Mouse (Mus musculus) CH12.LX (cell line): ENCODE data around the gene Acbd4. TPM values are rescaled to one million over a fixed set of nuclear protein-coding genes. Genes with fewer than 3 reads are reported as not detected.

Experiments
- DNase-seq: peaks from one replicate; pipeline ENCODE4 v3.0.0-alpha.2; 2013; ENCODE audit errors: extremely low read depth
- H3K27ac ChIP-seq: 2 replicates; pipeline ENCODE4 v1.5.1; 2012; ENCODE audit warnings: low read depth, mild to moderate bottlenecking, control low read depth, moderate library complexity; ENCODE audit not compliant: insufficient read depth
- H3K27me3 ChIP-seq: replicated peaks from 2 replicates; pipeline ENCODE3; 2012; ENCODE audit warnings: inconsistent platforms
- H3K36me3 ChIP-seq, 2 experiments: replicated peaks in 1 of 2; 2 replicates each; pipeline versions ENCODE3 to v1.6.1; 2012; ENCODE audit warnings: inconsistent platforms in 1 of 2, low read length in 1 of 2, mild to moderate bottlenecking in 1 of 2, mixed read lengths in 1 of 2, moderate library complexity in 1 of 2; ENCODE audit not compliant: control insufficient read depth in 1 of 2, insufficient read depth in 1 of 2
- H3K4me1 ChIP-seq, 2 experiments: 2 replicates each; pipeline ENCODE4 v1.6.1; 2012; ENCODE audit warnings: inconsistent platforms in 1 of 2, moderate library complexity in 1 of 2; ENCODE audit not compliant: insufficient read depth in 2 of 2, control insufficient read depth in 1 of 2
- H3K4me2 ChIP-seq: 2 replicates; pipeline ENCODE4 v1.6.1; 2012; ENCODE audit warnings: low read depth, mild to moderate bottlenecking, control low read depth; ENCODE audit not compliant: poor library complexity, insufficient read depth, severe bottlenecking
- H3K4me3 ChIP-seq, 3 experiments: fragments of 150-350 bp in 1 of 3; sonication (generic) in 1 of 3; replicated peaks in 1 of 3; 2 replicates each; pipeline versions ENCODE3 to v1.5.1; 2011 to 2012; ENCODE audit warnings: low read depth in 2 of 3, low read length in 2 of 3, mild to moderate bottlenecking in 2 of 3, moderate library complexity in 2 of 3, control low read depth in 1 of 3, improper control_type of control experiment in 1 of 3, inconsistent platforms in 1 of 3, mixed read lengths in 1 of 3; ENCODE audit not compliant: poor library complexity in 1 of 3
- H3K79me2 ChIP-seq: replicated peaks from 2 replicates; pipeline ENCODE4 v1.6.1; 2012; ENCODE audit warnings: mild to moderate bottlenecking, moderate library complexity; ENCODE audit not compliant: control insufficient read depth, poor library complexity, insufficient read depth, severe bottlenecking; ENCODE audit errors: extremely low read depth
- H3K9ac ChIP-seq: 2 replicates; pipeline ENCODE4 v1.6.1; 2012; ENCODE audit warnings: low read depth, mild to moderate bottlenecking, control low read depth, moderate library complexity; ENCODE audit not compliant: insufficient read depth
- H3K9me3 ChIP-seq: replicated peaks from 2 replicates; pipeline ENCODE3; 2012; ENCODE audit warnings: low read length, inconsistent platforms, mixed read lengths
- BHLHE40 ChIP-seq: IDR thresholded peaks from 2 replicates; pipeline ENCODE4 v1.6.1; 2011; ENCODE audit warnings: mild to moderate bottlenecking, low read depth, low read length, improper control_type of control experiment
- CHD2 ChIP-seq: IDR thresholded peaks from 2 replicates; pipeline ENCODE4 v1.6.1; 2011; ENCODE audit warnings: low read length, improper control_type of control experiment
- ETS1 ChIP-seq: conservative IDR thresholded peaks from 2 replicates; pipeline ENCODE4 v1.6.1; 2012; ENCODE audit warnings: low read depth, mild to moderate bottlenecking, inconsistent platforms, low read length, improper control_type of control experiment, moderate library complexity
- HCFC1 ChIP-seq: IDR thresholded peaks from 2 replicates; pipeline ENCODE4 v1.6.1; 2012; ENCODE audit warnings: low read depth, mild to moderate bottlenecking, inconsistent platforms, low read length, improper control_type of control experiment
- IRF4 ChIP-seq: IDR thresholded peaks from 2 replicates; pipeline ENCODE4 v1.6.1; 2014; ENCODE audit warnings: low read depth, mild to moderate bottlenecking, inconsistent platforms, low read length, improper control_type of control experiment
- JUN ChIP-seq: IDR thresholded peaks from 2 replicates; pipeline ENCODE4 v1.6.1; 2011; ENCODE audit warnings: low read depth, mild to moderate bottlenecking, low read length, improper control_type of control experiment, moderate library complexity; ENCODE audit not compliant: insufficient read depth
- MAFK ChIP-seq: IDR thresholded peaks from 2 replicates; pipeline ENCODE4 v1.6.1; 2011; ENCODE audit warnings: low read length, improper control_type of control experiment; ENCODE audit not compliant: insufficient replicate concordance
- MEF2A ChIP-seq: IDR thresholded peaks from 2 replicates; pipeline ENCODE4 v1.6.1; 2014; ENCODE audit warnings: low read depth, mild to moderate bottlenecking, inconsistent platforms, low read length, improper control_type of control experiment, borderline replicate concordance
- MYC ChIP-seq: IDR thresholded peaks from 2 replicates; pipeline ENCODE4 v1.6.1; 2011; ENCODE audit warnings: low read depth, mild to moderate bottlenecking, improper control_type of control experiment, low read length
- PAX5 ChIP-seq: IDR thresholded peaks from 2 replicates; pipeline ENCODE4 v1.6.1; 2012; ENCODE audit warnings: low read length, inconsistent platforms, mixed read lengths
- POLR2A ChIP-seq: IDR thresholded peaks from 2 replicates; pipeline ENCODE4 v1.6.1; 2011; ENCODE audit warnings: low read depth, mild to moderate bottlenecking, improper control_type of control experiment, low read length
- POLR2AphosphoS2 ChIP-seq: IDR thresholded peaks from 2 replicates; pipeline ENCODE4 v1.6.1; 2011; ENCODE audit warnings: low read depth, low read length, improper control_type of control experiment
- RAD21 ChIP-seq: IDR thresholded peaks from 2 replicates; pipeline ENCODE4 v1.6.1; 2011; ENCODE audit warnings: low read depth, mild to moderate bottlenecking, low read length, improper control_type of control experiment, moderate library complexity
- RCOR1 ChIP-seq: conservative IDR thresholded peaks from 2 replicates; pipeline ENCODE4 v1.6.1; 2012; ENCODE audit warnings: low read depth, mild to moderate bottlenecking, inconsistent platforms, low read length, improper control_type of control experiment
- SIN3A ChIP-seq: IDR thresholded peaks from 2 replicates; pipeline ENCODE4 v1.6.1; 2012; ENCODE audit warnings: low read length, improper control_type of control experiment, inconsistent platforms
- TBP ChIP-seq: conservative IDR thresholded peaks from 2 replicates; pipeline ENCODE4 v1.6.1; 2011; ENCODE audit warnings: low read depth, low read length, improper control_type of control experiment
- TCF12 ChIP-seq: IDR thresholded peaks from 2 replicates; pipeline ENCODE4 v1.6.1; 2014; ENCODE audit warnings: low read depth, mild to moderate bottlenecking, inconsistent platforms, low read length, improper control_type of control experiment
- USF1 ChIP-seq: IDR thresholded peaks from 2 replicates; pipeline ENCODE4 v1.6.1; 2014; ENCODE audit warnings: low read depth, mild to moderate bottlenecking, inconsistent platforms, low read length, improper control_type of control experiment
- ZC3H11A ChIP-seq: IDR thresholded peaks from 2 replicates; pipeline ENCODE4 v1.6.1; 2012; ENCODE audit warnings: low read depth, mild to moderate bottlenecking, inconsistent platforms, low read length, improper control_type of control experiment
- ZMIZ1 ChIP-seq: IDR thresholded peaks from 2 replicates; pipeline ENCODE4 v1.6.1; 2012; ENCODE audit warnings: low read depth, mild to moderate bottlenecking, inconsistent platforms, low read length, improper control_type of control experiment
- ZNF384 ChIP-seq: IDR thresholded peaks from 2 replicates; pipeline ENCODE4 v1.6.1; 2012; ENCODE audit warnings: low read depth, low read length, improper control_type of control experiment, inconsistent platforms
- dilution Hi-C: fragments of 300-500 bp; cut with MboI; formaldehyde crosslinking; loops from 2 replicates; pipeline ENCODE4 v1.14.3; 2020; ENCODE audit warnings: low sequenced_read_pairs; ENCODE audit not compliant: extremely low pct_unique_long_range_greater_than_20kb, extremely low pct_ligation_motif_present
- in situ Hi-C: fragments of 300-500 bp; cut with MboI; formaldehyde crosslinking; loops from 3 replicates; pipeline ENCODE4 v1.14.3; 2019; ENCODE audit warnings: low sequenced_read_pairs, low pct_ligation_motif_present, low pct_unique_long_range_greater_than_20kb, mixed read lengths
- polyA plus RNA-seq: library from polyadenylated mRNA; unstranded; fragments of >175 nt; gene quantifications from 2 replicates; pipeline ENCODE4 v1.2.1, GENCODE M21; 2012; ENCODE audit warnings: low read depth; ENCODE audit not compliant: insufficient read length
- total RNA-seq, 2 experiments: library from RNA; depleted of rRNA; stranded (reverse); fragments of 300-350 nt in 1 of 2; fragments of >200 nt in 1 of 2; gene quantifications; 2 replicates each; pipeline ENCODE4 v1.2.3; 2012 to 2014

Acbd4 gene
- total and polyA plus RNA-seq, 3 experiments = 51.4 to 68.4 (median 62.6) TPM

DNA sequence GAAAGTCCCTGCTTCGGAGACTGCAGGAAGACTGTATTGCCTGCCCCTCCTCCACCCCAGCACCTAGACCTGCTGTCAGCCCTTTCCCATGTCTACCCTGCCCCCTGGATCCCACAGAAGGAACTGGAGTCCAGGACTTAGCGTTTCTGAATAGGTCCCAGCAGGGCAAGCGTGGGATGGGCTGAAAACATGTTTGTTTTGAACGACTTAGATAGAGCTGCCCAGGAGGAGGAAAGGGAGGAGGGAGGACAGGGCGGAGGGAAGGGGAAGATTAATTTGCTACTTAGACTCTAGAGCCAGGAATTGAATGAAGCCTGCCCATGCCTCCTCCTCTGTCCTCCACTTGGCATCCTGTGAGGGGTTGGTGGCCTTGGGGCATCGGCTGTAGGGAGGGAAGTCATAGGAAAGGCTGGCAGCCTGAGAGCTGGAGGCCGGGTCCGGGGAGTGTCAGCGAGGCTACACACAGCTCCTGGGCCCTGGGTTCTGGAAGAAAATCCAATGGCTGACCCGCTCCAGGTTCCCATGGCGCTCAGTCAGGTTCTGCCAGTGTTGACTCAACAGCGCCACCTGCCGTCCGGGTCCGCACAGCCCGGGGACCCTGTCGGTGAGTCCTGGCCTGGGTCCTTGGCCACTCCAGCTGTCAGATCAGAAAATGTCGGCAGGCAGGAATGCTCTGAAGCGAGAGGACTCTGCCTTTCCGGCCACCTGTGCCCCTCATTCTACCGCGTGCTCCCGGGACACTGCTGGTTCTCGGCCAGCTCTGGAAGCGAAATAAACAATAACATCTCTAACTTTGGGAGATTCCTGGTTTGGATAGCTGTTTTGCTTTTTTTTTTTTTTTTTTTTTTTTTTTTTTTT lies 57.4 kb downstream of the Acbd4 start (continued):
- TF ChIP-seq SIN3A = peak; percentile 94
- TF ChIP-seq POLR2A = peak; percentile 44
- TF ChIP-seq PAX5 = no peak
- 0 out of 2 replicates have a peak, but pooled peaks have one; percentile 55 for TF ChIP-seq ZMIZ1
- TF ChIP-seq CHD2 = peak; percentile 88

DNA sequence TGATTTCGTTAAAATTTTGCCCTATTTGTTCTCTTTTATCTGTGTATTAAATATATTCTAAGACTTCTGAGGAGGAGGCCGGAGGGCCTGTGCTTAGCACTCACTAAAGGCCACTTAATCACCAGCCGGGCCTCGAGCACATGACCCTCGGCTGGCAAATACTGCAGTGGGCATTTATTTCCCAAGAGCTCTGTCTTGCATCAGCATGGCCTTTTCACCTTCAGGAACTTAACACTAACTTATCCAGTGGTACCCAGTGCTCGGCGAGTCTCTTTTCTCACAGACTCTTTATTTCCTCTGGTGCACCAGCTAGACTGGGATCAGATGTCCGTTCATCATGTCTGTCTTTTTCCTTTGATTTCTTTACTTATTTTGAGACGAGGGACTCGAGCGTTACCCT lies 59.3 kb downstream of the Acbd4 start:
- H3K36me3 ChIP-seq = no peaks in the 10 kb centered on the region
- no peak overlapping the region for H3K9ac ChIP-seq
- no peaks in the 10 kb centered on the region for H3K79me2 ChIP-seq
- H3K4me3 ChIP-seq = no peak overlapping the region
- H3K27me3 ChIP-seq = no peaks in the 10 kb centered on the region
- DNase-seq = no peak
- in situ Hi-C loops (loop anchor here (25.0 kb wide), 1 partner anchor 402 kb away; no protein-coding TSS in a partner anchor), dilution Hi-C loops (no loop called here)
- H3K9me3 ChIP-seq = peaks cover 5% of the 10 kb centered on the region
- TF ChIP-seq JUN (no peak), CHD2 (no peak), POLR2A (no peak), RAD21 (no peak), RCOR1 (no peak), MAFK (no peak), ZMIZ1 (no peak), POLR2AphosphoS2 (no peak), MEF2A (no peak), MYC (no peak), ETS1 (no peak), TBP (no peak), USF1 (no peak), ZNF384 (no peak), ZC3H11A (no peak), HCFC1 (no peak), TCF12 (no peak), BHLHE40 (no peak), IRF4 (no peak)
- H3K4me2 ChIP-seq = no peak overlapping the region
- H3K4me1 ChIP-seq = peaks cover 6 to 14% of the 10 kb centered on the region in 2 experiments; a peak in 3 of 4 replicates
- no peak overlapping the region for H3K27ac ChIP-seq
